In genomic region chr19:5711218-5711617, GRCm38 (mm10) we compare ENCODE assay signal across 9 mouse cellular contexts. TPM values are rescaled to one million over a fixed set of nuclear protein-coding genes. Genes with fewer than 3 reads are reported as not detected.
DNase-seq lines count a peak whose midpoint lies in the region; ATAC-seq and TF ChIP-seq lines count a peak whose summit lies in the region.
"Had no signal": no experiment of that assay in that cellular context is flagged by ENCODE, and none has a peak within 500 bp of the region (broad histone marks: within the 10 kb centered on the region; RNA-seq: fewer than 3 reads in every experiment).

No protein-coding gene starts in this region.

- H3K4me3 ChIP-seq in G1E (ENCODE audit: low read depth, low read length): no peak overlapping the region
- no peak overlapping the region for H3K4me3 ChIP-seq in limb, embryonic 14.5 days (replicated peaks; ENCODE audit: low read length)
- H3K4me3 ChIP-seq: limb, embryonic 15.5 days had no signal

- H3K27me3 ChIP-seq in G1E (ENCODE audit: insufficient read depth, low read length): no peaks in the 10 kb centered on the region
- H3K27me3 ChIP-seq in limb, embryonic 14.5 days (ENCODE audit: control insufficient read depth, insufficient read depth, low read length): no peaks in the 10 kb centered on the region
- H3K27me3 ChIP-seq: limb, embryonic 15.5 days had no signal

- DNase-seq in layer of hippocampus, adult 11-12 months (ENCODE audit: low spot score): peak; percentile 85
- DNase-seq in layer of hippocampus, adult 9-10 months (ENCODE audit: low spot score): no peak
- no peak for DNase-seq in G1E (ENCODE audit: low spot score)
- DNase-seq in cerebellum, adult 11-12 months: peak; percentile 68
- peak; percentile 59 to 70 for DNase-seq in heart, adult 9 months (ENCODE audit: low spot score in 2 of 2)
- peak; percentile 64 for DNase-seq in limb, embryonic 14.5 days (ENCODE audit: low spot score)
- peak; percentile 83 for DNase-seq in right cerebral cortex, postnatal 14 days
- DNase-seq in yolk sac, embryonic 10.5 days (ENCODE audit: low spot score): no peak

- H3K9me3 ChIP-seq in G1E (replicated peaks): no peaks in the 10 kb centered on the region
- no peaks in the 10 kb centered on the region for H3K9me3 ChIP-seq in limb, embryonic 14.5 days (ENCODE audit: control insufficient read depth, low read length)
- H3K9me3 ChIP-seq: limb, embryonic 15.5 days had no signal

- no peak overlapping the region for H3K9ac ChIP-seq in limb, embryonic 14.5 days (ENCODE audit: low read depth, low read length, severe bottlenecking)
- H3K9ac ChIP-seq: limb, embryonic 15.5 days had no signal

- no peak for ATAC-seq in G1E (ENCODE audit: extremely low read depth, insufficient number of reproducible peaks, low FRiP score, poor library complexity, severe bottlenecking)
- no peak for ATAC-seq in limb, embryonic 14.5 days (ENCODE audit: low FRiP score, low read depth)

- peak; percentile 63 for TF ChIP-seq CTCF in G1E (IDR thresholded peaks at IDR 0.05; ENCODE audit: low read depth, low read length)

- TF ChIP-seq POLR2A in limb, embryonic 14.5 days (IDR thresholded peaks at IDR 0.05; ENCODE audit: borderline replicate concordance, extremely low read depth, insufficient read depth, insufficient read length): no peak

- peaks cover 62% of the 10 kb centered on the region for H3K4me1 ChIP-seq in G1E (ENCODE audit: insufficient read depth, low read depth, low read length)
- peaks cover 16% of the 10 kb centered on the region for H3K4me1 ChIP-seq in limb, embryonic 14.5 days (ENCODE audit: control insufficient read depth, insufficient read depth, low read length)

- H3K27ac ChIP-seq in limb, embryonic 14.5 days (replicated peaks; ENCODE audit: low read depth, low read length): no peak overlapping the region
- H3K27ac ChIP-seq: limb, embryonic 15.5 days had no signal

- H3K36me3 ChIP-seq in G1E (replicated peaks): peaks cover 96% of the 10 kb centered on the region
- H3K36me3 ChIP-seq in limb, embryonic 14.5 days (ENCODE audit: control insufficient read depth, insufficient read depth, low read length): peaks cover 72% of the 10 kb centered on the region

- 25% methylated on average over 3 of the region's 3 CpGs for WGBS in limb, embryonic 14.5 days

- H3K4me2 ChIP-seq in limb, embryonic 14.5 days (replicated peaks; ENCODE audit: low read depth, low read length, severe bottlenecking): no peak overlapping the region
- H3K4me2 ChIP-seq: limb, embryonic 15.5 days had no signal

RNA-seq across cellular contexts. Expression of gene Kcnk7, which starts 7.1 kb away (rescaled TPM):
- not detected in 2 replicates for total RNA-seq in G1E (2014; fragmentation: Nextera tagmentation)
- total RNA-seq in G1E (2017): not detected in 2 replicates
- 0.07 and 0.10 TPM in 2 replicates for polyA plus RNA-seq in G1E (2012)
- polyA plus RNA-seq in limb, embryonic 14.5 days (2012; rRNA removed): 0.41 and 0.63 TPM in 2 replicates
- polyA plus RNA-seq in limb, embryonic 14.5 days (2014; fragmentation: Nextera tagmentation; extraction: Ambion mirVana): 0.65 and 0.81 TPM in 2 replicates

RNA-seq across cellular contexts. Expression of gene Ehbp1l1, which starts 14.9 kb away (rescaled TPM):
- total RNA-seq in G1E (2014; fragmentation: Nextera tagmentation): 20.8 and 34.1 TPM in 2 replicates
- total RNA-seq in G1E (2017): 45.5 and 45.7 TPM in 2 replicates
- polyA plus RNA-seq in G1E (2012): 85.9 and 88.3 TPM in 2 replicates
- 51.0 and 51.1 TPM in 2 replicates for polyA plus RNA-seq in limb, embryonic 14.5 days (2012; rRNA removed)
- 20.0 and 25.4 TPM in 2 replicates for polyA plus RNA-seq in limb, embryonic 14.5 days (2014; fragmentation: Nextera tagmentation; extraction: Ambion mirVana)

RNA-seq across cellular contexts. Expression of gene Fam89b, which starts 18.2 kb away (rescaled TPM):
- total RNA-seq in G1E (2014; fragmentation: Nextera tagmentation) (20.0 and 23.4 TPM in 2 replicates), G1E (2017) (21.9 and 27.8 TPM in 2 replicates)
- polyA plus RNA-seq in G1E (2012): 56.7 and 58.5 TPM in 2 replicates
- polyA plus RNA-seq in limb, embryonic 14.5 days (2012; rRNA removed): 169 and 253 TPM in 2 replicates
- polyA plus RNA-seq in limb, embryonic 14.5 days (2014; fragmentation: Nextera tagmentation; extraction: Ambion mirVana): 125 TPM in 2 replicates

RNA-seq across cellular contexts. Expression of gene Pcnx3, which starts 22.5 kb away (rescaled TPM):
- total RNA-seq in G1E (2014; fragmentation: Nextera tagmentation) (50.7 and 51.0 TPM in 2 replicates), G1E (2017) (13.6 and 16.1 TPM in 2 replicates)
- polyA plus RNA-seq in G1E (2012): 178 and 200 TPM in 2 replicates
- polyA plus RNA-seq in limb, embryonic 14.5 days (2012; rRNA removed): 101 and 160 TPM in 2 replicates
- 31.8 and 32.3 TPM in 2 replicates for polyA plus RNA-seq in limb, embryonic 14.5 days (2014; fragmentation: Nextera tagmentation; extraction: Ambion mirVana)

RNA-seq across cellular contexts. Expression of gene Map3k11, which starts 22.7 kb away (rescaled TPM):
- total RNA-seq in G1E (2014; fragmentation: Nextera tagmentation) (18.3 and 23.3 TPM in 2 replicates), G1E (2017) (22.2 and 22.8 TPM in 2 replicates)
- polyA plus RNA-seq in G1E (2012): 145 and 163 TPM in 2 replicates
- polyA plus RNA-seq in limb, embryonic 14.5 days (2012; rRNA removed): 30.1 and 38.9 TPM in 2 replicates
- polyA plus RNA-seq in limb, embryonic 14.5 days (2014; fragmentation: Nextera tagmentation; extraction: Ambion mirVana): 19.0 and 20.7 TPM in 2 replicates

Comparison
In these comparisons a context has a peak if more than half of its experiments do, and no peak if none do; other contexts are left out.
1. DNase-seq: peak in layer of hippocampus, adult 11-12 months (single experiment), cerebellum, adult 11-12 months (single experiment), heart, adult 9 months (2 of 2), limb, embryonic 14.5 days (single experiment) and right cerebral cortex, postnatal 14 days (single experiment); none in layer of hippocampus, adult 9-10 months (single experiment), G1E (single experiment) and yolk sac, embryonic 10.5 days (single experiment).